Mouse (Mus musculus) thymus, postnatal 0 days (tissue): ENCODE results near the gene Hnrnpa1. TPM values are rescaled to one million over a fixed set of nuclear protein-coding genes. Genes with fewer than 3 reads are reported as not detected.
"Not testable (repeated sequence)": the region's sequence is repeated elsewhere in the genome, so short reads cannot be mapped to it uniquely, and the experiment has no call there.

Experiments
- DNase-seq: peaks from one replicate; pipeline ENCODE4 v3.0.0-alpha.2; 2015; ENCODE audit warnings: low spot score
- polyA plus RNA-seq: library from polyadenylated mRNA; unstranded; fragments of >200 nt; fragmentation: Nextera tagmentation; extraction: Ambion mirVana; gene quantifications from 2 replicates; pipeline ENCODE4 v1.2.1, GENCODE M21; 2015

Hnrnpa1 gene
- polyA plus RNA-seq, 1 experiment from 2014 or later: 713 TPM

DNA sequence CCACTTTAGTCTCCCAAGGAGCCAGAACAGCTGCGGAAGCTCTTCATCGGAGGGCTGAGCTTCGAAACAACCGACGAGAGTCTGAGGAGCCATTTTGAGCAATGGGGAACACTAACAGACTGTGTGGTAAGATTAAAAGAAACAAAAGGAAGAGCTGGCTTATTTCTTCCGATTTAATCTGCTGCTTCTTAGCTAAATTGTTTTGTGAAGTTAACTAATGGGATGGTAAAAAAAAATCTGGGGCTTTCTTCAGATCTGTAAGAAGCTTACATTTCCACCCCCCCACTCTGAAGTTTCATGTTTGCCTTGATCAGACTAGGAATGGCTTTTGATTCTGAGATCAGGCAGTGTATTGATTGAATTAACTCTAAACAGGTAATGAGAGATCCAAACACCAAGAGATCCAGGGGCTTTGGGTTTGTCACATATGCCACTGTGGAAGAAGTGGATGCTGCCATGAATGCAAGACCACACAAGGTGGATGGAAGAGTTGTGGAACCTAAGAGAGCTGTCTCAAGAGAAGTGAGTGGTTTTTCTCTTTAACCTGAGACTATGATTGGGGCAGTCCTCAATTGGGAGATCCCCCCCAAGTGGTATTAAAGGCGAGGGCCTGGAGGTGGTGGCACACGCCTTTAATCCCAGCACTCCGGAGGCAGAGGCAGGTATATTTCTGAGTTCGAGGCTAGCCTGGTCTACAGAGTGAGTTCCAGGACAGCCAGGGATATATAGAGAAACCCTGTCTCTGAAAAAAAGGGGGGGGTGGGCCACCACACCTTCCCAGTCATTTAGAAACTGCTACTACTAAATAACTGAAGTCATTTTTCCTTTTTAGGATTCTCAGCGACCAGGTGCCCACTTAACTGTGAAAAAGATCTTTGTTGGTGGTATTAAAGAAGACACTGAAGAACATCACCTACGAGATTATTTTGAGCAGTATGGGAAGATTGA, 1.1 kb downstream of the Hnrnpa1 start:
- not testable (repeated sequence) for DNase-seq

DNA sequence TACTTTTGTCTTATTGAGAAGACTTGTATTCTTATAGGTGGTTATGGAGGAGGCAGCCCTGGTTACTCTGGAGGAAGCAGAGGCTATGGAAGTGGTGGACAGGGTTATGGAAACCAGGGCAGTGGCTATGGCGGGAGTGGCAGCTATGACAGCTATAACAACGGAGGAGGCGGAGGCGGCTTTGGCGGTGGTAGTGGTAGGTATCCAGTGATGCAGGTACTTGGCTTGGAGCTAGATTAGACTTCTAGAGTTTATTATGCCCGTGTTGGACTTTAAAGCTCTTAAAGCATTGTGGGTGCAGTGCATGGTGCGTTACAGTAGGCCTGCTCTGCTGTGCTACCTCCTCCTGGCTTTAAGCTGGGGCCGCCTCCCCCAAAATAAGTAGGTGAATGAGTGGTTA, 2.7 kb downstream of the Hnrnpa1 start:
- no peak for DNase-seq

GRCm38 (mm10) chr15:103245616-103246015, 5.4 kb downstream of the Hnrnpa1 start:
- DNase-seq: no peak

- no peak for DNase-seq
These were observed 7.0 kb downstream of the Hnrnpa1 start for GRCm38 (mm10) chr15:103247078-103247781.

DNA sequence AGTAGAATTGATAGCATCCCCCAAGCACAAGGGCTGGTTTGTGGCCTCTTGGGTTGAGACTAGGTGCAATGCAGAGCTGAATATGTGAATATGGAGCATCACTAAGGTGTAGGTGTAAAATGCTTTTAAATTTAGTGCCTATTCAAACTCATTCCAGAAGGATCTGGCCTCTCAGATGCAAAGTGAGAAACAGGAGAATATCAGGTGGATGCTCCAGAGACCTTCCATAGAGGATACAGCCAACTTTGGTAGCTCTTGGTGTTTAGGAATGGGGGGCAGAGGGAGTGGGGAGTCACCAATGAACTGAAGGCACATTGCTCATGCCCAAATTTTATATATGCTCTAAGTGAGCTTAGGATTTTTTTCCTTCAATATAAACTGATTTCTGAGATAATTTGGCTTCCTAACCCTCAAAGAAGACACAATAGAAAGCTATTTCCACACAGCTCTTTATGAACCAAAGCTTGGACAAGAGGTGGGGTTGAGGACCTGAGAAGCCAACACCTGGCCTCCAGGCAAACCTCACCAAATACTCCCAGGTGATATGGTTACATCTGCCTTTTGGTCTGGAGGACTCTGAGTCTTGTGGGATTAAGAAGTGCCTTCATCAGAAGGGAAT, 7.7 kb downstream of the Hnrnpa1 start:
- DNase-seq: no peak

DNA sequence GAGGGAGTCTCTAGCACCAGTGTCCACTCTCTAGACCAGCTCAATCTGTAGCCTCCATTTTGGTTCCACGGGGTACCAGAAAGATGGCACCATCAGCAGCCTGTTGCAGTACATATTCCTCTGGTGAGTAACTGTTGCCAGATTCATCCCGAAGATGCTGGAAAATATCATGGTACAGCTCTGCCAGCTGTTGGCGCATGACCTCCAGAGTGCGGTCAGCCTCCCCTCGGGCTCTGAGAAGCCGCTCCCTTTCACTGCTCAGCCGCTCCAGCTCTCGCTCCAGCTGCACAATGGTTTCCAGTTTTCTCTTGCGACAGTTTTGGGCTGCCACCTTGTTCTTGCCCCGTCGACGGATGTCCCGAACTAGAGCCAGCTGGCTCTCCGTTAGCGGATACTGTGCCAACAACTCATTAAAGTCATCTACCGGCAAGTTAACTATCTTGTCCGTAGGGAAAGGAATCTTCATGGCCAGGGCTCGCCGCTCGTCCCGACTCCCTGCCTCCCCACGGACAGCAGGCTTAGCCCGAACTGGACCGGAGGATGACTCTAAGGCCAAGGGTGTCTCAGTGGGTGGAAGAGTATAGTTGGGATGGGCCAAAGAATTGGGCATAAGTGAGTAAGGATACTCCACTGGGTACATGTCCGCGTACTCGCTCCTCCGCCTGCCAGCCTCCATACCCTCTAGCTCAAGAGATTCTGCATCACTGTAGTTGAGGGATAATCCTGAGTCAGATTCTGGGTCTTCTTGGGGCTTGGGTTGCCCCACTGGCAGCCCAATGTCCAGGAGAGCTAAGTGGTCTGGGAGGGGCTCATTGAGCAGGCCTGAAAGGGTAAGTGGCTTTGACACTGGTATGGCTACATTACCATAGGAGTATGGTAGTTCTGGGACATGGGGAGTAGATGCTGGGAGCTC, 8.4 kb downstream of the Hnrnpa1 start:
- DNase-seq: no peak

DNA sequence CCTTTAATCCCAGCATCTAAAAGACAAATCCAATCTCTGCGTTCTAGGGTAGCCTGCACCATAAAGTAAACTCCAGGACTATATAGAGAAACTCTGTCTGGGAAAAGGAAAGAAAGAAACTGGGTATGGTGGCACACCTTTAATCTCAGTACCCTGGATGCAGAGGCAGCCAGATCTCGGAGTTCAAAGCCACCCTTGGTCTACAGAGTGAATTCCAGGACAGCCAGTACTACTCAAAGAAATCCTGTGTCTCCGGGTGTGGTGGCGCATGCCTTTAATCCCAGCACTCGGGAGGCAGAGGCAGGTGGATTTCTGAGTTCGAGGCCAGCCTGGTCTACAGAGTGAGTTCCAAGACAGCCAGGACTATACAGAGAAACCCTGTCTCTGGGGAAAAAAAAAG, 9.3 kb downstream of the Hnrnpa1 start:
- DNase-seq: not testable (repeated sequence)

DNA sequence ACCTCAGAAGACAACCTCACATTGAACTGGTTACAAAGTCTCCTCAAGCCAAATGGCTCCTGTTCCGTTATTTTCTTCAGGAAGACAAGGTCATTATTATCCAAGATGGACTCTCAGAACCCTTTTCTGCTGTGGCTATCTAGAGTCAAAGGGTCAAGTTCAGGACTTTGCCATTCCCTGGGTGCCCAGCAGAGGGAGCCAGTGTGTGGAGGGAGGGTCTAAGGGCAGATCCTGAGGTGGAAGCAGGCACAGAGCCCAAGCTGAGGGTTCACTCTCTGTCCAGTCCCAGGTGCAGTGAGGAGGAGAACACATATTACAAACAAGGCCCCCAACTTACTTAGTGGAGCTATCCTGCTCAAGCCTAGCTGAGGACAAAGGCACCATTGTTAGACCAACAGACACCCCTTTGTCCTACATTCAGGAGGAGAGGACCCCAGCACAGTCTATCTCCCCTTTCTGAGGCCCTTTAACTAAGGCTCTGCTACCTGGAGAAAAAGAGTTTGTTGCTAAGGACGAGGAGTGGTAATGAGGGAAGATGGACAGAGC, 10.0 kb downstream of the Hnrnpa1 start:
- DNase-seq: peak; percentile 54

DNA sequence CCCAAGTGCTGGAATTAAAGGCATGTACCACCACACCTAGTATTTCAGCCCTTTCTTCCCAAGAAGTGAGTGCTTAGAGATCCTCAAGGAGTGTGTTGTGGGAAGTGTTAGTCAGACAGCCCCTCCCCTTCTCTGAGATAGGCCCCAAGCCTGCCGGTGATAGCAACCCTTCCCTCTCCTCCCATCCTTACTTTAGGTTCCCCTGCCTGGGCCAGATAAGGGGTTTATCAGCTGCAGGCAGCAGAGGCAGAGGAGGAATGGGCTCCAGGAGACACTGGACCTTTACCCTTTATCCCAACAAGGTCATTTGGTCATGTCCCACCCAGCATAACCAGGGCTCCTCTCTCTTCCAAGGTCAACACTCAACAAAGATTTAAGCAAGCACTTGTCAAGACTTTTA, 11.4 kb downstream of the Hnrnpa1 start:
- no peak for DNase-seq

- DNase-seq: no peak
These were observed 12.4 kb downstream of the Hnrnpa1 start for GRCm38 (mm10) chr15:103252660-103253059.

GRCm38 (mm10) chr15:103253352-103253751, 13.1 kb downstream of the Hnrnpa1 start:
- DNase-seq: no peak

- peak; percentile 40 for DNase-seq
These were observed 14.9 kb downstream of the Hnrnpa1 start for GRCm38 (mm10) chr15:103255169-103255568.

- no peak for DNase-seq
These were observed 16.2 kb downstream of the Hnrnpa1 start for GRCm38 (mm10) chr15:103256210-103256986.

- peak; percentile 82 for DNase-seq
These were observed 17.8 kb downstream of the Hnrnpa1 start, which contains the start of gene Nfe2 for GRCm38 (mm10) chr15:103257790-103258728. Gene Nfe2 (minus strand): TSS chr15:103258403.

- no peak for DNase-seq
These were observed 18.9 kb downstream of the Hnrnpa1 start for GRCm38 (mm10) chr15:103259162-103259561.

DNA sequence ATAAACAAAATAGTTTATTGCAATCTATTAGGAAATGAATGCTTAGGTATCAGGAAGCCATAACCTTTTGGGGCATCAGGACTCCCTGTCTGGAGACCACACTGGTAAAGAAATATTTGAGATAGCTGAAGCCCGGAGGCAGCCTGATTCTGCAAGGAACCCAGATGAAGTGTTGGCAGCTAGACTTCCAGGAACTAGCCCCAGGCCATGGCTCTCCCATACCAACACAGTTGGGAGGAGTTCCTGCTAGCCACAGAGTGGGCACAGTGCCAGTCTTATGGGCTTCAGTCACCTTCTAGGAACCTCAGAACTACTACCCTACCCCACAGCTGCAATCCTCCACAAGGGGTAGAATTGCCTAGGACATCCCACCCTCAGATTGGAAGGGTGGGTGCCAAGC, 19.8 kb downstream of the Hnrnpa1 start:
- no peak for DNase-seq

GRCm38 (mm10) chr15:103264794-103265193, 24.6 kb downstream of the Hnrnpa1 start:
- no peak for DNase-seq

GRCm38 (mm10) chr15:103268903-103269302, 28.7 kb downstream of the Hnrnpa1 start:
- DNase-seq: peak; percentile 26
